Mouse (Mus musculus) intestine, embryonic 15.5 days (tissue): Measurements from ENCODE around the gene Men1. TPM values are rescaled to one million over a fixed set of nuclear protein-coding genes. Genes with fewer than 3 reads are reported as not detected.

Experiments
- ATAC-seq: fragments of 200-750 bp; cut with Nextera tagmentation; 2 replicates; pipeline ENCODE4 v1.8.0; 2017; ENCODE audit warnings: moderate TSS enrichment, moderate library complexity
- H3K27ac ChIP-seq: fragments of 300-500 bp; sonication (generic); 2 replicates; pipeline ENCODE4 v1.5.1; 2015; ENCODE audit warnings: mild to moderate bottlenecking, inconsistent platforms
- H3K27me3 ChIP-seq: fragments of 300-500 bp; sonication (generic); replicated peaks from 2 replicates; pipeline ENCODE4 v1.6.1; 2015; ENCODE audit warnings: inconsistent platforms
- H3K36me3 ChIP-seq: fragments of 300-500 bp; sonication (generic); 2 replicates; pipeline ENCODE4 v1.6.1; 2015; ENCODE audit warnings: inconsistent platforms
- H3K4me1 ChIP-seq: fragments of 300-500 bp; sonication (generic); replicated peaks from 2 replicates; pipeline ENCODE4 v1.6.1; 2015; ENCODE audit warnings: inconsistent platforms
- H3K4me2 ChIP-seq: fragments of 300-500 bp; sonication (generic); replicated peaks from 2 replicates; pipeline ENCODE4 v1.6.1; 2015; ENCODE audit warnings: mild to moderate bottlenecking, inconsistent platforms
- H3K4me3 ChIP-seq: fragments of 300-500 bp; sonication (generic); replicated peaks from 2 replicates; pipeline ENCODE4 v1.5.1; 2015; ENCODE audit warnings: inconsistent platforms
- H3K9ac ChIP-seq: fragments of 300-500 bp; sonication (generic); 2 replicates; pipeline ENCODE4 v1.6.1; 2015; ENCODE audit warnings: inconsistent platforms
- H3K9me3 ChIP-seq: fragments of 300-500 bp; sonication (generic); 2 replicates; pipeline ENCODE4 v1.6.1; 2016; ENCODE audit warnings: inconsistent platforms
- WGBS: fragments of 180-500 bp; shearing (Covaris S2); methylation state at CpG from one replicate; pipeline ENCODE4 v1.1.7; 2015; 5-methylcytosine and 5-hydroxymethylcytosine counted together
- polyA plus RNA-seq: library from polyadenylated mRNA; unstranded; fragments of >200 nt; fragmentation: Nextera tagmentation; extraction: Ambion mirVana; gene quantifications from 2 replicates; pipeline ENCODE4 v1.2.1, GENCODE M21; 2015

Men1 gene
- polyA plus RNA-seq, 1 experiment from 2014 or later, result 68.8 TPM

- Histone ChIP-seq H3K9me3 (no peaks in the 10 kb centered on the region), H3K27ac (no peak overlapping the region), H3K4me1 (peaks cover 20% of the 10 kb centered on the region), H3K4me3 (0 out of 2 replicates have a peak overlapping the region, but pooled peaks have one; percentile 73), H3K4me2 (peak overlapping the region; percentile 92), H3K9ac (no peak overlapping the region), H3K36me3 (peaks cover 39% of the 10 kb centered on the region), H3K27me3 (no peaks in the 10 kb centered on the region)
- WGBS, result 78% methylated on average over 5 of the region's 5 CpGs
- ATAC-seq, result no peak
These were observed 7.6 kb downstream of the Men1 start for GRCm38 (mm10) chr19:6342276-6342933.

GRCm38 (mm10) chr19:6343066-6343925, 8.5 kb downstream of the Men1 start:
- no peak overlapping the region for H3K4me2 ChIP-seq
- no peak for ATAC-seq
- H3K4me3 ChIP-seq, result no peak overlapping the region
- H3K4me1 ChIP-seq, result peaks cover 20% of the 10 kb centered on the region
- peaks cover 32% of the 10 kb centered on the region for H3K36me3 ChIP-seq
- no peaks in the 10 kb centered on the region for H3K9me3 ChIP-seq
- 81% methylated on average over 19 of the region's 19 CpGs for WGBS
- H3K27me3 ChIP-seq, result no peaks in the 10 kb centered on the region
- no peak overlapping the region for H3K27ac ChIP-seq
- H3K9ac ChIP-seq, result no peak overlapping the region

- H3K4me1 ChIP-seq, result peaks cover 24% of the 10 kb centered on the region
- peaks cover 25% of the 10 kb centered on the region for H3K36me3 ChIP-seq
- no peaks in the 10 kb centered on the region for H3K9me3 ChIP-seq
- no peak overlapping the region for H3K9ac ChIP-seq
- H3K27me3 ChIP-seq, result no peaks in the 10 kb centered on the region
- H3K4me2 ChIP-seq, result no peak overlapping the region
- H3K27ac ChIP-seq, result no peak overlapping the region
- no peak for ATAC-seq
- 86% methylated on average over 5 of the region's 5 CpGs for WGBS
- no peak overlapping the region for H3K4me3 ChIP-seq
These were observed 9.2 kb downstream of the Men1 start for GRCm38 (mm10) chr19:6343996-6344395.

- ATAC-seq, result no peak
- Histone ChIP-seq H3K27me3 (no peaks in the 10 kb centered on the region), H3K9ac (no peak overlapping the region), H3K4me2 (no peak overlapping the region), H3K4me1 (peaks cover 18% of the 10 kb centered on the region), H3K9me3 (no peaks in the 10 kb centered on the region), H3K4me3 (no peak overlapping the region), H3K36me3 (0 out of 2 replicates have a peak, but pooled peaks cover 13% of the 10 kb centered on the region), H3K27ac (no peak overlapping the region)
- WGBS, result 90% methylated on average over 5 of the region's 5 CpGs
These were observed 11.2 kb downstream of the Men1 start for GRCm38 (mm10) chr19:6346023-6346422.

GRCm38 (mm10) chr19:6346661-6347060, 11.9 kb downstream of the Men1 start:
- Histone ChIP-seq H3K9ac (no peak overlapping the region), H3K27ac (no peak overlapping the region), H3K36me3 (0 out of 2 replicates have a peak, but pooled peaks cover 13% of the 10 kb centered on the region), H3K4me2 (no peak overlapping the region), H3K9me3 (no peaks in the 10 kb centered on the region), H3K27me3 (no peaks in the 10 kb centered on the region), H3K4me1 (peaks cover 14% of the 10 kb centered on the region), H3K4me3 (no peak overlapping the region)
- WGBS, result 81% methylated on average over 10 of the region's 10 CpGs
- ATAC-seq, result no peak

- WGBS, result 91% methylated on average over 4 of the region's 4 CpGs
- Histone ChIP-seq H3K9me3 (no peaks in the 10 kb centered on the region), H3K9ac (no peak overlapping the region), H3K27ac (no peak overlapping the region), H3K4me2 (no peak overlapping the region), H3K4me3 (no peak overlapping the region), H3K4me1 (0 out of 2 replicates have a peak, but pooled peaks cover 12% of the 10 kb centered on the region), H3K27me3 (no peaks in the 10 kb centered on the region), H3K36me3 (0 out of 2 replicates have a peak, but pooled peaks cover 13% of the 10 kb centered on the region)
- ATAC-seq, result no peak
These were observed 12.8 kb downstream of the Men1 start for GRCm38 (mm10) chr19:6347615-6348014.

GRCm38 (mm10) chr19:6348717-6349116, 13.9 kb downstream of the Men1 start:
- H3K4me2 ChIP-seq, result no peak overlapping the region
- H3K4me1 ChIP-seq, result 0 out of 2 replicates have a peak, but pooled peaks cover 8% of the 10 kb centered on the region
- H3K9me3 ChIP-seq, result no peaks in the 10 kb centered on the region
- H3K36me3 ChIP-seq, result 0 out of 2 replicates have a peak, but pooled peaks cover 13% of the 10 kb centered on the region
- 73% methylated on average over 9 of the region's 9 CpGs for WGBS
- no peak overlapping the region for H3K27ac ChIP-seq
- no peak for ATAC-seq
- no peak overlapping the region for H3K9ac ChIP-seq
- H3K4me3 ChIP-seq, result no peak overlapping the region
- no peaks in the 10 kb centered on the region for H3K27me3 ChIP-seq

GRCm38 (mm10) chr19:6349215-6349983, 14.6 kb downstream of the Men1 start:
- no peak overlapping the region for H3K27ac ChIP-seq
- H3K4me2 ChIP-seq, result no peak overlapping the region
- no peak overlapping the region for H3K4me3 ChIP-seq
- ATAC-seq, result no peak
- 0 out of 2 replicates have a peak, but pooled peaks cover 7% of the 10 kb centered on the region for H3K36me3 ChIP-seq
- H3K4me1 ChIP-seq, result 0 out of 2 replicates have a peak, but pooled peaks cover 8% of the 10 kb centered on the region
- H3K9me3 ChIP-seq, result no peaks in the 10 kb centered on the region
- 39% methylated on average over 14 of the region's 14 CpGs for WGBS
- H3K27me3 ChIP-seq, result no peaks in the 10 kb centered on the region
- H3K9ac ChIP-seq, result no peak overlapping the region

- no peaks in the 10 kb centered on the region for H3K9me3 ChIP-seq
- no peak overlapping the region for H3K4me3 ChIP-seq
- H3K4me1 ChIP-seq, result 0 out of 2 replicates have a peak, but pooled peaks cover 8% of the 10 kb centered on the region
- H3K36me3 ChIP-seq, result no peaks in the 10 kb centered on the region
- no peak overlapping the region for H3K9ac ChIP-seq
- WGBS, result 67% methylated on average over 14 of the region's 14 CpGs
- H3K27ac ChIP-seq, result no peak overlapping the region
- no peaks in the 10 kb centered on the region for H3K27me3 ChIP-seq
- no peak overlapping the region for H3K4me2 ChIP-seq
- no peak for ATAC-seq
These were observed 16.8 kb downstream of the Men1 start for GRCm38 (mm10) chr19:6351431-6352106.

- 0 out of 2 replicates have a peak, but pooled peaks cover 8% of the 10 kb centered on the region for H3K4me1 ChIP-seq
- H3K9me3 ChIP-seq, result no peaks in the 10 kb centered on the region
- H3K27ac ChIP-seq, result no peak overlapping the region
- no peak overlapping the region for H3K4me2 ChIP-seq
- H3K9ac ChIP-seq, result no peak overlapping the region
- no peaks in the 10 kb centered on the region for H3K36me3 ChIP-seq
- 87% methylated on average over 2 of the region's 2 CpGs for whole genome bisulfite sequencing
- H3K27me3 ChIP-seq, result no peaks in the 10 kb centered on the region
- no peak overlapping the region for H3K4me3 ChIP-seq
- no peak for ATAC-seq
These were observed 17.3 kb downstream of the Men1 start for GRCm38 (mm10) chr19:6352107-6352505.

- no peak overlapping the region for H3K27ac ChIP-seq
- no peak overlapping the region for H3K4me3 ChIP-seq
- no peak overlapping the region for H3K4me2 ChIP-seq
- no peaks in the 10 kb centered on the region for H3K27me3 ChIP-seq
- 86% methylated on average over 7 of the region's 7 CpGs for WGBS
- no peak for ATAC-seq
- H3K36me3 ChIP-seq, result no peaks in the 10 kb centered on the region
- H3K9ac ChIP-seq, result no peak overlapping the region
- no peaks in the 10 kb centered on the region for H3K9me3 ChIP-seq
- H3K4me1 ChIP-seq, result 0 out of 2 replicates have a peak, but pooled peaks cover 5% of the 10 kb centered on the region
These were observed 19.3 kb downstream of the Men1 start for GRCm38 (mm10) chr19:6354030-6354429.
